Mouse (Mus musculus): Measurements from ENCODE around the gene Rhbg. TPM values are rescaled to one million over a fixed set of nuclear protein-coding genes. Genes with fewer than 3 reads are reported as not detected.

The Rhbg gene
- total and polyA plus RNA-seq, 3 experiments, result not detected

DNA sequence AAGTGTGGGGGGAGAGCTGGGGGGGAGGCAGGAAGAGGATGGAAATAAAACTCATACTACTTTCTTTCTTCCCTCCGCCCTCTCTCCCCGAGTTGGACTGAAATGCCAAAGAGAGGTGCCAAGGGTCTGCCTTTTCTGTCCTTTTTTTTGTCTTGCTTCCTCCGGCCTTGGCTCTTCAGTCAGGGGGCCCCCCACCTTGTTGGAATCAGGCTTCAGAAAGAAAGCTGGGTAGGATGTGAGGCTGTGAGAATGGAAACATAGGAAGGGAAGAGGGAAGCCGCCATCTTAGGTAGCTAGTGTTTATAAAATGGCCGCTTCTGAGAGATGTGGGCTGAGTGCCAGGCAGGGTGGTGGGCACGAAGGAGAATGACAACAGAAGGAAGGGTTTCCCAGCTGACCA lies 32.1 kb downstream of the Rhbg start:
- no peak for DNase-seq (ENCODE audit: low read depth, low spot score)
- Histone ChIP-seq H3K27ac (ENCODE audit: control insufficient read depth, low read depth, low read length) (no peak overlapping the region), H3K4me1 (ENCODE audit: control insufficient read depth in 1 of 2, insufficient read depth in 2 of 2, low read length in 2 of 2) (no peaks in the 10 kb centered on the region), H3K27me3 (ENCODE audit: control insufficient read depth in 1 of 2, insufficient read depth in 2 of 2, low read length in 2 of 2) (peaks cover 2 to 13% of the 10 kb centered on the region in 2 experiments), H3K9ac (ENCODE audit: control insufficient read depth, low read depth, low read length, poor library complexity, severe bottlenecking) (no peak overlapping the region), H3K79me2 (ENCODE audit: control insufficient read depth, insufficient read depth, low read length, poor library complexity) (no peaks in the 10 kb centered on the region), H3K9me3 (replicated peaks; ENCODE audit: insufficient read depth, low read length) (no peaks in the 10 kb centered on the region), H3K36me3 (ENCODE audit: control insufficient read depth in 1 of 2, insufficient read depth in 2 of 2, low read length in 2 of 2) (no peaks in the 10 kb centered on the region), H3K4me3 (ENCODE audit: control insufficient read depth in 1 of 2, insufficient read depth in 1 of 2, low read depth in 2 of 2, low read length in 2 of 2) (no peak overlapping the region)
- TF ChIP-seq CTCF (IDR thresholded peaks at IDR 0.05 in 2 of 3, conservative IDR thresholded peaks at IDR 0.05 in 1 of 3; ENCODE audit: control insufficient read depth in 1 of 3, insufficient read depth in 1 of 3, low read depth in 2 of 3, low read length in 3 of 3, poor library complexity in 1 of 3, severe bottlenecking in 1 of 3) (no peak), GABPA (IDR thresholded peaks at IDR 0.05; ENCODE audit: low read depth, low read length) (no peak), SIN3A (IDR thresholded peaks at IDR 0.05; ENCODE audit: low read length) (no peak), TBP (IDR thresholded peaks at IDR 0.05; ENCODE audit: low read depth, low read length) (no peak), POLR2AphosphoS2 (IDR thresholded peaks at IDR 0.05; ENCODE audit: low read length) (no peak)

DNA sequence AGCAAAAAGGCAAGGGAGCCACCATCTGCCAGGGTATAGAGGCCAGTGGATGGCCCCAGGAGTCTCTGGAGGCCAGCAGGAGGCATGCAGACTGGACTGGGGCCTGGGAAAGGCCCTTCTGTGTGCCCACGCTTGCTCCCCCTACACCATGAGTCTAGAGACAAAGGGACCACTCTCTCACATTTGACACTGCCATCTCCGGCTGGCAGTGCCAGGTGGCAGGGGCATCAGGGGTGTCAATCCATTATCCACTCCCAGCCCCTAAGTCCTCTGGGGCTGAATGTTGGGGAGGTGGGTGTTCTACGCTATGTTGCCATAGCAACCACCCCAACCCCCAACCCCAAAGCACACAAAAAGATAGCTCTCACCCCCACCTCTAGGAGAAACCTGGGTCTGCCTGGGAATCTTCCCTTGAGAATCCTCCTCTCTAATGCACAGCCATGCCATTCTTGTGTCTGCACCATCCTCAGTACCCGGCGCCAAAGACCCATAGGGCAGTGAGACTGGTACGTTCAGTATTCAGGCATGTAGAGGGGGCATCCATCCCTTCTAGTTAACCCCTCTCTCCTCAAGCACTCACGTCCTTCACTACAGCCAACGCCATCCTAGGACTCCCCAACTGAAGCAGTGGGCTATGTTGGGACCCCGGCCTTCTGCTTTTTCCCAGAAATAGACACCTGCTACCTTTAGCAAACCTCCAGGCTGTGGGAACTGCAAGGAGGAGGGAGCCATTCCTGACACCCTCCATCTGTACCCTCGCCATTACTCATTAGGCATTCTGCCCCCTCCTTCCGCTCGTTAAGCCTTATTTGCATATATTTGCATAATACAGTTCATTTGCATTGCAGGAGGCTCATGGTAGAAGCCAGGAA lies 32.8 kb downstream of the Rhbg start:
- Histone ChIP-seq H3K9me3 (replicated peaks; ENCODE audit: insufficient read depth, low read length) (no peaks in the 10 kb centered on the region), H3K4me3 (ENCODE audit: control insufficient read depth in 1 of 2, insufficient read depth in 1 of 2, low read depth in 2 of 2, low read length in 2 of 2) (no peak overlapping the region), H3K9ac (ENCODE audit: control insufficient read depth, low read depth, low read length, poor library complexity, severe bottlenecking) (no peak overlapping the region), H3K27me3 (ENCODE audit: control insufficient read depth in 1 of 2, insufficient read depth in 2 of 2, low read length in 2 of 2) (peaks cover 2 to 13% of the 10 kb centered on the region in 2 experiments), H3K27ac (ENCODE audit: control insufficient read depth, low read depth, low read length) (no peak overlapping the region), H3K79me2 (ENCODE audit: control insufficient read depth, insufficient read depth, low read length, poor library complexity) (no peaks in the 10 kb centered on the region), H3K36me3 (ENCODE audit: control insufficient read depth in 1 of 2, insufficient read depth in 2 of 2, low read length in 2 of 2) (no peaks in the 10 kb centered on the region), H3K4me1 (ENCODE audit: control insufficient read depth in 1 of 2, insufficient read depth in 2 of 2, low read length in 2 of 2) (no peaks in the 10 kb centered on the region)
- TF ChIP-seq MAFK (IDR thresholded peaks at IDR 0.05; ENCODE audit: borderline replicate concordance, low read depth, low read length) (no peak), MAX (IDR thresholded peaks at IDR 0.05; ENCODE audit: low read length) (no peak), TCF12 (IDR thresholded peaks at IDR 0.05; ENCODE audit: low read depth, low read length) (no peak), ELF1 (IDR thresholded peaks at IDR 0.05; ENCODE audit: low read depth, low read length) (no peak), EP300 (IDR thresholded peaks at IDR 0.05; ENCODE audit: low read depth in 1 of 2, low read length in 2 of 2) (no peak), GABPA (IDR thresholded peaks at IDR 0.05; ENCODE audit: low read depth, low read length) (no peak), TBP (IDR thresholded peaks at IDR 0.05; ENCODE audit: low read depth, low read length) (no peak), KAT2A (conservative IDR thresholded peaks at IDR 0.05; ENCODE audit: low read depth, low read length) (no peak), POLR2AphosphoS5 (IDR thresholded peaks at IDR 0.05; ENCODE audit: borderline replicate concordance, low read depth, low read length) (no peak), CHD2 (IDR thresholded peaks at IDR 0.05; ENCODE audit: low read length) (no peak), ZKSCAN1 (IDR thresholded peaks at IDR 0.05; ENCODE audit: low read depth, low read length) (no peak), MYB (IDR thresholded peaks at IDR 0.05; ENCODE audit: low read depth, low read length) (no peak), MYC (IDR thresholded peaks at IDR 0.05; ENCODE audit: low read depth, low read length) (no peak), USF2 (IDR thresholded peaks at IDR 0.05; ENCODE audit: borderline replicate concordance in 1 of 2, insufficient read depth in 1 of 2, low read depth in 1 of 2, low read length in 2 of 2) (no peak)
- DNase-seq (ENCODE audit: low read depth, low spot score), result no peak

All from MEL (cell line).